Mouse (Mus musculus): ENCODE data around the gene Id1. TPM values are rescaled to one million over a fixed set of nuclear protein-coding genes. Genes with fewer than 3 reads are reported as not detected.

Gene Id1
- polyA plus RNA-seq, 2 experiments: 184 to 444 TPM

DNA sequence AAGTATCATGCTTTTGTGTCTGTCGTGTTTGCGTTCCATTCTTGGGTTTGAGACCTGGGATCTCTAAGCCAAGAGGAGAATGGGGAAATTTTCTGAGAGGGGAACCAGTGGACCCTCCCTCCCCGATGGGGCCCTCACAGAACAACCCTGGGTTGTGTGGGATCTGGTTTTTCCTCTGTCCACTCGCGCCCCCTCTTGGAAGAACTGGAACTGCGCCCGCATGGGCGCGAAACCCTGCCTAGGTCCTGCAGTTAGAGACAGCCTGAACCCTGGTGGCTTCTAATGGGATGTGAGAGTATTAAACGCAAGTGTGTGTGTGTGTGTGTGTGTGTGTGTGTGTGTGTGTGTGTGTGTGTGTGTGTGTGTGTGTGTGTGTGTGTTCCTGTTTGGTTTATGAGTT lies 6.4 kb downstream of the Id1 start:
- no peak overlapping the region for H3K9ac ChIP-seq (ENCODE audit: low read depth, low read length, severe bottlenecking)
- no peak overlapping the region for H3K4me3 ChIP-seq (replicated peaks; ENCODE audit: low read length)
- no peaks in the 10 kb centered on the region for H3K9me3 ChIP-seq (ENCODE audit: control insufficient read depth, low read length)
- WGBS: 26% methylated on average over 10 of the region's 10 CpGs
- DNase-seq (ENCODE audit: low spot score) (peak; percentile 74), ATAC-seq (ENCODE audit: low FRiP score, low read depth) (no peak)
- peak overlapping the region; percentile 53 for H3K27ac ChIP-seq (replicated peaks; ENCODE audit: low read depth, low read length)
- peaks cover 8% of the 10 kb centered on the region; the same call in 1 of the 2 replicates for H3K36me3 ChIP-seq (ENCODE audit: control insufficient read depth, insufficient read depth, low read length)
- H3K27me3 ChIP-seq (ENCODE audit: control insufficient read depth, insufficient read depth, low read length): no peaks in the 10 kb centered on the region
- no peak for TF ChIP-seq POLR2A (IDR thresholded peaks at IDR 0.05; ENCODE audit: borderline replicate concordance, extremely low read depth, insufficient read depth, insufficient read length)
- peaks cover 30% of the 10 kb centered on the region for H3K4me1 ChIP-seq (ENCODE audit: control insufficient read depth, insufficient read depth, low read length)
- H3K4me2 ChIP-seq (replicated peaks; ENCODE audit: low read depth, low read length, severe bottlenecking): no peak overlapping the region

DNA sequence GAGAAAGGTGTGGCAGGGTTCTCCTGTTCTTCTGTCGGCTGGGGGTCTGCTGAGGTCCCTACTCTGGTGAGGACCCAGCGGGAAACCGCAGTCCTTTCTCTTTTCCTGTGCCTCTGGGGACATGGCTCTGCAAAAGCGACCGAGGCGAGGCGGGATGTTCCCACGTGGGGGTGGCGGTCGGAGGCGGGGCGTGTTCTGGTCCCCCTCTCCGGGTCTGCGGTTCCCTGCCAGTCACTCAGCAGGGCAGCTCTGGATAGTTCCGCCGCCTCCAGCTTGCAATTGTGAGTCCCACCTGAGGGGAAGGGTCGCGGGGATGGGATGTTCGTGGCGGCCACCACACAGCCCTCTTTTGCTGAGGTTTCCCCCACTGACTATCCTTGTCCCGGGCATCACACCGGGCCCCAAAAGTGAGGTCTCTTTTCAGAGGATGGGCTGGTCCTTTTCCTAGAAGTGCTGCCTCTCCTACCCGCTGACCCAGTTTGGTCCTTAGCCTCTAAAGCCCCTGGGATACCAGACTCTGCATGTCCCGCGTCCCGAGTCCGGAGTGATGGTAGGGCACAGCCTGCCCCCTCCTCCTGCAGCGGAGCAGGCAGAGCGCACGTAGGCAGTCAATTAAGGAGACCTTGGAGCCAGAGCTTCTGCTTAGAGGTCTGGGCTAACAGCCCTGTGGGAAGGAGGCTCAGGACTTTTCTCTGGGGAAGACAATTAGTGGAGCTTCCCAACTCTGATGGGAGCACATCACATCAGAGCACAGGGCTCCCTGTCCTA lies 18.1 kb downstream of the Id1 start, which contains the start of gene Cox4i2:
Cox4i2 (plus strand) TSS at position 230 of the 768 bp plus-strand sequence.
- peak within 1 kb of the TSS; percentile 46 for H3K9ac ChIP-seq (ENCODE audit: low read depth, low read length, severe bottlenecking)
- no peaks in the 10 kb centered on the region for H3K9me3 ChIP-seq (ENCODE audit: control insufficient read depth, low read length)
- DNase-seq (ENCODE audit: low spot score) (no peak), ATAC-seq (ENCODE audit: low FRiP score, low read depth) (no peak)
- under 1% methylated on average over 30 of the region's 30 CpGs for WGBS
- peaks cover 18% of the 10 kb centered on the region for H3K4me1 ChIP-seq (ENCODE audit: control insufficient read depth, insufficient read depth, low read length)
- H3K4me3 ChIP-seq (replicated peaks; ENCODE audit: low read length): peak within 1 kb of the TSS; percentile 32
- no peak for TF ChIP-seq POLR2A (IDR thresholded peaks at IDR 0.05; ENCODE audit: borderline replicate concordance, extremely low read depth, insufficient read depth, insufficient read length)
- no peaks in the 10 kb centered on the region for H3K36me3 ChIP-seq (ENCODE audit: control insufficient read depth, insufficient read depth, low read length)
- H3K27ac ChIP-seq (replicated peaks; ENCODE audit: low read depth, low read length): no peak within 1 kb of the TSS
- peak within 1 kb of the TSS; percentile 54 for H3K4me2 ChIP-seq (replicated peaks; ENCODE audit: low read depth, low read length, severe bottlenecking)
- no peaks in the 10 kb centered on the region for H3K27me3 ChIP-seq (ENCODE audit: control insufficient read depth, insufficient read depth, low read length)

DNA sequence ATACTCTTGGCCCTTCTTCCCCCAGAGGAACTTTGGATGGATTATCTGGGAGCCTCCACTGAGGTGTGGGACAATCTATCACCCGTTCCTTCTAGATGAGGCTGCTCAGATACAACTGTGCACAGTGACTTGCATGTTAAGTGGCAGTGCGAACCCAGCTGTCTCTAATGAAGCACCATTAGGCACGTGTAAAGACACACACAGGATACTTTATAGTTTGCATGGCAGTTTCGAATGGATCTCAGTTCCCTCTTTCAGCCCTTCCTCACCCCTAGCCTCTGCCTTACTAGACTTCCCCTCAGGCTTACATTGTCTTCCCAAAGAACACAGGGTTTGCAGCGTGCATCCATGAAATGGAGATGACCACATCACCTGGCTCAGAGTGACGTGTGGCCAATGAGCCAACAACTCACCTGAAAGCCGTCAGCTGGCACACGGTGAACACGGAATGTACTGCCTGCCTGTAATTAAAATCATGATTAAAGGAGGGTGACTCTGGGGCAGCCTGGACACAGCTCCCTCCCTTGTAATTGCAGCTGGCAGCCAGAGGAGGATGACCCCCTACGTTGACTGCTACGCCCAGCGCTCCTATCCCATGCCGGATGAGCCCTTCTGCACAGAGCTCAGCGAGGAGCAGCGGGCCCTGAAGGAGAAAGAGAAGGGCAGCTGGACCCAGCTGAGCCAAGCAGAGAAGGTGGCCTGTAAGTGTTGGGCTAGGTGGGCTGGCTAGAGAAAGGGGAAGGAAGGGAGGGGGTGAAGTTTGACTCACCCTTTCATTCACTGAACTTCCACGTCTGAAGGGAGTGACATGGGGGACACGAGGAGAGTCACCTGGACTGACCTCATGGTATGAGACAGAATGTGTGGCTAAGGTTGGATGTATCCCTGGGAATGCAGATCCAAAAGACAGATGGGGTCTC lies 20.7 kb downstream of the Id1 start:
- H3K27me3 ChIP-seq (ENCODE audit: control insufficient read depth, insufficient read depth, low read length): no peaks in the 10 kb centered on the region
- H3K4me2 ChIP-seq (replicated peaks; ENCODE audit: low read depth, low read length, severe bottlenecking): no peak overlapping the region
- no peak for DNase-seq (ENCODE audit: low spot score)
- WGBS: 65% methylated on average over 17 of the region's 17 CpGs
- no peaks in the 10 kb centered on the region for H3K36me3 ChIP-seq (ENCODE audit: control insufficient read depth, insufficient read depth, low read length)
- no peak overlapping the region for H3K9ac ChIP-seq (ENCODE audit: low read depth, low read length, severe bottlenecking)
- no peak overlapping the region for H3K4me3 ChIP-seq (replicated peaks; ENCODE audit: low read length)
- H3K9me3 ChIP-seq (ENCODE audit: control insufficient read depth, low read length): no peaks in the 10 kb centered on the region
- no peak for TF ChIP-seq POLR2A (IDR thresholded peaks at IDR 0.05; ENCODE audit: borderline replicate concordance, extremely low read depth, insufficient read depth, insufficient read length)
- no peak overlapping the region for H3K27ac ChIP-seq (replicated peaks; ENCODE audit: low read depth, low read length)
- H3K4me1 ChIP-seq (ENCODE audit: control insufficient read depth, insufficient read depth, low read length): peaks cover 18% of the 10 kb centered on the region
- no peak for ATAC-seq (ENCODE audit: low FRiP score, low read depth)

DNA sequence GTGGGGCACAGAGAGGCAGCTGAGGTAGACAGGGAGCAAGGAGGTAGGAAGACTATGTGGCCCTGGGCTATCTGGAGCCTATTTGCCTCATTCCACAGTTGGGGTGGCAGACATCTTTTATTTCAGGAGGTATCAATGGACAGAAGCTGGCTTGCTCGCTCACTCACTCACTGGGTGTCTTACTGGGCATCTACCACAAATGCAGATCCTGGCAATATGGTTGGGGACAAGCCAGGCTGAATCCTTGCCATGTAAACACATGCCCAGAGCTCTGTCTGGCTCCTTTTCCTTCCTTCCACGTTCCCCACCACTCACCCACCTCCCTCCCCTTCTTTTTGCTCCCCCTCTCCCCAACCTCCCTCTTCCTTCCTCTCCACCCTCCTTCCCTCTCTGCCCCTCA lies 21.4 kb downstream of the Id1 start:
- Histone ChIP-seq H3K4me2 (replicated peaks; ENCODE audit: low read depth, low read length, severe bottlenecking) (no peak overlapping the region), H3K4me1 (ENCODE audit: control insufficient read depth, insufficient read depth, low read length) (peaks cover 18% of the 10 kb centered on the region), H3K4me3 (replicated peaks; ENCODE audit: low read length) (no peak overlapping the region), H3K9ac (ENCODE audit: low read depth, low read length, severe bottlenecking) (no peak overlapping the region), H3K27ac (replicated peaks; ENCODE audit: low read depth, low read length) (no peak overlapping the region), H3K27me3 (ENCODE audit: control insufficient read depth, insufficient read depth, low read length) (no peaks in the 10 kb centered on the region), H3K9me3 (ENCODE audit: control insufficient read depth, low read length) (no peaks in the 10 kb centered on the region), H3K36me3 (ENCODE audit: control insufficient read depth, insufficient read depth, low read length) (0 out of 2 replicates have a peak, but pooled peaks cover under 1% of the 10 kb centered on the region)
- ATAC-seq (ENCODE audit: low FRiP score, low read depth): no peak
- DNase-seq (ENCODE audit: low spot score): no peak
- 52% methylated on average over 2 of the region's 2 CpGs for WGBS
- no peak for TF ChIP-seq POLR2A (IDR thresholded peaks at IDR 0.05; ENCODE audit: borderline replicate concordance, extremely low read depth, insufficient read depth, insufficient read length)

DNA sequence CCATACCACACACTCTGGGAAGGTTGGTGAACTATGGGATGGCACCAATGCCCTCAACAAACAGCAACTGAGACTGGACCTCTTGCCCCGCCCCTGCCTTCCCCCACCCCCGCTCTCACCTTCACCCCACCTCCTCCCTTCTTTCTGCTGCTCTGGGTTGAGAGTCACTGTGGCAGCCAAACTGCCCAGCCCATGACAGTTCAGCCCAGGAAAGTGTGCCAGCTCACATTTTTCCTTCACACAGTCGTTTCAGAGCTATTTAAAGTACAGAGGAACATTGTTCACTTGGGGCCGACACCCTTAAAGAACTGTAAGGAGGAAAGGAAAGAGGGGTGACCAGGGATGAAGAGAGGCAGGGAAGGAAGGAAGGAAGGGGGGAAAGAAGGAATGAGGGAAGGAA lies 22.3 kb downstream of the Id1 start:
- H3K36me3 ChIP-seq (ENCODE audit: control insufficient read depth, insufficient read depth, low read length): 0 out of 2 replicates have a peak, but pooled peaks cover 3% of the 10 kb centered on the region
- H3K4me1 ChIP-seq (ENCODE audit: control insufficient read depth, insufficient read depth, low read length): peaks cover 17% of the 10 kb centered on the region
- no peak overlapping the region for H3K27ac ChIP-seq (replicated peaks; ENCODE audit: low read depth, low read length)
- DNase-seq (ENCODE audit: low spot score): no peak
- no peaks in the 10 kb centered on the region for H3K27me3 ChIP-seq (ENCODE audit: control insufficient read depth, insufficient read depth, low read length)
- ATAC-seq (ENCODE audit: low FRiP score, low read depth): no peak
- H3K9me3 ChIP-seq (ENCODE audit: control insufficient read depth, low read length): no peaks in the 10 kb centered on the region
- TF ChIP-seq POLR2A (IDR thresholded peaks at IDR 0.05; ENCODE audit: borderline replicate concordance, extremely low read depth, insufficient read depth, insufficient read length): no peak
- WGBS: 51% methylated on average over 4 of the region's 4 CpGs
- H3K4me3 ChIP-seq (replicated peaks; ENCODE audit: low read length): no peak overlapping the region
- H3K9ac ChIP-seq (ENCODE audit: low read depth, low read length, severe bottlenecking): no peak overlapping the region
- no peak overlapping the region for H3K4me2 ChIP-seq (replicated peaks; ENCODE audit: low read depth, low read length, severe bottlenecking)
